Mouse (Mus musculus) forebrain, embryonic 15.5 days (tissue): ENCODE data around the gene Scfd2. TPM values are rescaled to one million over a fixed set of nuclear protein-coding genes. Genes with fewer than 3 reads are reported as not detected.

Experiments used
- ATAC-seq: fragments of 200-750 bp; cut with Nextera tagmentation; replicated peaks from 2 replicates; pipeline ENCODE4 v1.8.0; 2017; ENCODE audit warnings: mild to moderate bottlenecking, moderate TSS enrichment, moderate library complexity
- H3K27ac ChIP-seq: fragments of 300-500 bp; sonication (generic); replicated peaks from 2 replicates; pipeline ENCODE4 v1.5.1; 2015; ENCODE audit warnings: mild to moderate bottlenecking, inconsistent platforms
- H3K27me3 ChIP-seq: fragments of 300-500 bp; sonication (generic); 2 replicates; pipeline ENCODE4 v1.6.1; 2015; ENCODE audit warnings: inconsistent platforms
- H3K36me3 ChIP-seq: fragments of 300-500 bp; sonication (generic); 2 replicates; pipeline ENCODE4 v1.6.1; 2015; ENCODE audit warnings: mild to moderate bottlenecking, inconsistent platforms
- H3K4me1 ChIP-seq: fragments of 300-500 bp; sonication (generic); 2 replicates; pipeline ENCODE4 v1.6.1; 2015; ENCODE audit warnings: inconsistent platforms
- H3K4me2 ChIP-seq: fragments of 300-500 bp; sonication (generic); replicated peaks from 2 replicates; pipeline ENCODE4 v1.6.1; 2015; ENCODE audit warnings: mild to moderate bottlenecking, inconsistent platforms
- H3K4me3 ChIP-seq: fragments of 300-500 bp; sonication (generic); 2 replicates; pipeline ENCODE4 v1.5.1; 2015; ENCODE audit warnings: mild to moderate bottlenecking, inconsistent platforms
- H3K9ac ChIP-seq: fragments of 300-500 bp; sonication (generic); replicated peaks from 2 replicates; pipeline ENCODE4 v1.6.1; 2015; ENCODE audit warnings: mild to moderate bottlenecking, inconsistent platforms
- H3K9me3 ChIP-seq: fragments of 300-500 bp; sonication (generic); 2 replicates; pipeline ENCODE4 v1.6.1; 2016; ENCODE audit warnings: inconsistent platforms
- WGBS: fragments of 180-500 bp; shearing (Covaris S2); methylation state at CpG from one replicate; pipeline ENCODE4 v1.1.7; 2015; ENCODE audit warnings: mixed read lengths; 5-methylcytosine and 5-hydroxymethylcytosine counted together
- polyA plus RNA-seq: library from polyadenylated mRNA; unstranded; fragments of >200 nt; fragmentation: Nextera tagmentation; extraction: Ambion mirVana; gene quantifications from 2 replicates; pipeline ENCODE4 v1.2.1, GENCODE M21; 2015

Scfd2 gene
- polyA plus RNA-seq, 1 experiment from 2014 or later = 24.7 TPM

DNA sequence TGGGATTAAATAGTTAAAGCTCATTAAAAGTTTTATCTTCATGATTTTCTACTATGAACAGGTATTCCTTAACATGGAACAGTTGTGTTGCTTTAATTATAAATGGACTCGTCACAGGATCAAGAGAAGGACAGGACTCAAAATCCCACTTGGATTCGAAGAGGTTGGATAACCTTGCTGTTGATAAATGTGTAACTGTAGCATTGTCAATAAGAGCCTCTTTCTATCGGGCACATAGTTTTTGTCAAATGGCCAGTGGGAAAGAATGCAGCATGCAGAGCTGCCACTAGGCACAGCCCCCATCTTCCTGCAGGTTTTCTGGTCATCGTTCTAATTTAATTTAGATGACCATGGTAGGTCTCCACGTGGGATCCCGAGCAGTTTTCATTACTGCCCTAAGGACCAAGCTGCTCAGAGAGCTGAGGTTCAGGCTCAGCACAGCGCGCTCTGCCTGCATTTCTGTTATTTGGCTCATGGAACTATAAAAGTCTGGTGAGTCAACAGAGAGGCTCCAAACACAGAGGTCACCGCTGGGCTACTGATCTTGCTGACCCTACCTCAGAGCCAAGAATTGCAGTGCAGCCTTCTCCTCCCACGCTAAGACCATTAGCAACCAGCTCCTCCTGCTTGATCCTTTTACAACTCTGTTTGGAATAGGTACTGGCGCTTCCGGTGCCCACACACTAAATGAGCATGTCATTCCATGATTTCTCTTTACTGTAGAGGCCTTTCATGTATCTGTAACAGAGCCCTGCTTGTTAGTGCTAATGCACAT, 215.9 kb downstream of the Scfd2 start:
- Histone ChIP-seq H3K36me3 (no peaks in the 10 kb centered on the region), H3K4me1 (no peaks in the 10 kb centered on the region), H3K4me2 (no peak overlapping the region), H3K9ac (no peak overlapping the region), H3K27me3 (no peaks in the 10 kb centered on the region), H3K27ac (no peak overlapping the region), H3K4me3 (no peak overlapping the region), H3K9me3 (no peaks in the 10 kb centered on the region)
- WGBS = 73% methylated on average over 12 of the region's 12 CpGs
- no peak for ATAC-seq

DNA sequence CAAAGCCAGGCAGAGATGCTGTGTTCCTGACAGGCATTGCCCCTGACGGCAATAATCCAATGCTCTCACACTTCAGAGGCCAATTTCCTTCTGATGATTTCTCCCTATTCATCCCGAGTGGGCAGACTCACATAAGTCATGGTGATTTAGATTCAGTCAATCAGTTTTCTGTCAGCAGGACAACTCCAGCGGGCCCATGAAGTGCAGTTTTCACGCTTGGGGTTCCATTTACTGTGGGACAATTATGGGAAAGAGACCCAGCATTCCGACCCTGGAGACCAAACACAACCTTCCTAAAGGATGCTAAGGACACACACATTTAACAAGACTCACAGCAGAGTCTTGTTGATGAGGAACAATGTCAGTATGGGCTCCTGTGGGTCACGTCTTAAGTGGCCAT, 217.1 kb downstream of the Scfd2 start:
- Histone ChIP-seq H3K36me3 (no peaks in the 10 kb centered on the region), H3K27ac (no peak overlapping the region), H3K4me2 (no peak overlapping the region), H3K9ac (no peak overlapping the region), H3K4me3 (no peak overlapping the region), H3K4me1 (no peaks in the 10 kb centered on the region), H3K27me3 (no peaks in the 10 kb centered on the region), H3K9me3 (no peaks in the 10 kb centered on the region)
- WGBS = 62% methylated on average over 6 of the region's 6 CpGs
- ATAC-seq = no peak

DNA sequence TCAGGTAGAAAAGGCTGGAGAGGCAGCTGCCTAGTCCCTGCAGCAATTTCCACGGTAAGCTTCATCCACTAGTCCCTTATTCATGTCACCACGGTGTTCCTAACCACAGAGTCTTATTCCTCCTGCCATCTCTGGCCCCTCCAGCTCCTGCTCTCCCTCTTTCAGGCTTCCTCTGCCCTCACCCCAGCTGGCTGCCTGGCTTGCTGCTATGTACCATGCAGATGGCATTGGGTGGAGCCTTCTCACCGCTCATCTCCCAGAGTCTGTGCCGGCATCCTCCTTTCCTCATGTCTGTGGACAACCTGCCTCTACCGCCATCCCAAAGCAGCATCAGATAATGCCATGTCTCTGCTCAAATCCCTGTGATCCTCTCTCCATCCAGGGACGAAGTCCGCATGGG, 218.0 kb downstream of the Scfd2 start:
- H3K9me3 ChIP-seq = no peaks in the 10 kb centered on the region
- 83% methylated on average over 7 of the region's 7 CpGs for WGBS
- no peak for ATAC-seq

DNA sequence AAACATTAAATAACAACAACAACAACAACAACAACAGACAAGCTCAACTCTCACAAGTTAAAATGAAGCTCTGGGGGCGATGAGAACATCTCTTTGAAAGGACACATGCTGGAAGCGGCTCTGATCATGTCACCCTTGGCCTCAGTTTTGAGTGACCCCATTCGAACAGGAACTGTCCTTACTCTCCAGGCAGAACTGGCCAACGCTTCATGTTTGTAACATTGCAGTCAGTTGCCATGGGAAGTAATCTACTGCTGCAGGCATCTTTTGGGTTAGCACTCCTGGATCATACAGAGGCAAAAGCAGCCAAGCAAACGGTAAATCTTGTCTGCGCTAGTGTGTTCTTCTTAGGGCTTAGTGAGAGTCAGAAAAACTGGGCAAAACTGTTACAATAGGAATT, 219.7 kb downstream of the Scfd2 start:
- Histone ChIP-seq H3K4me3 (no peak overlapping the region), H3K9me3 (no peaks in the 10 kb centered on the region), H3K4me1 (no peaks in the 10 kb centered on the region), H3K27me3 (no peaks in the 10 kb centered on the region), H3K4me2 (no peak overlapping the region), H3K27ac (no peak overlapping the region), H3K9ac (no peak overlapping the region), H3K36me3 (no peaks in the 10 kb centered on the region)
- WGBS = 53% methylated on average over 6 of the region's 6 CpGs
- ATAC-seq = no peak

More for the DNA sequence above, 218.0 kb downstream of the Scfd2 start:
- no peak overlapping the region for H3K9ac ChIP-seq
- no peak overlapping the region for H3K4me2 ChIP-seq
- H3K4me1 ChIP-seq = no peaks in the 10 kb centered on the region
- no peaks in the 10 kb centered on the region for H3K36me3 ChIP-seq
- no peak overlapping the region for H3K27ac ChIP-seq
- no peak overlapping the region for H3K4me3 ChIP-seq
- H3K27me3 ChIP-seq = no peaks in the 10 kb centered on the region

DNA sequence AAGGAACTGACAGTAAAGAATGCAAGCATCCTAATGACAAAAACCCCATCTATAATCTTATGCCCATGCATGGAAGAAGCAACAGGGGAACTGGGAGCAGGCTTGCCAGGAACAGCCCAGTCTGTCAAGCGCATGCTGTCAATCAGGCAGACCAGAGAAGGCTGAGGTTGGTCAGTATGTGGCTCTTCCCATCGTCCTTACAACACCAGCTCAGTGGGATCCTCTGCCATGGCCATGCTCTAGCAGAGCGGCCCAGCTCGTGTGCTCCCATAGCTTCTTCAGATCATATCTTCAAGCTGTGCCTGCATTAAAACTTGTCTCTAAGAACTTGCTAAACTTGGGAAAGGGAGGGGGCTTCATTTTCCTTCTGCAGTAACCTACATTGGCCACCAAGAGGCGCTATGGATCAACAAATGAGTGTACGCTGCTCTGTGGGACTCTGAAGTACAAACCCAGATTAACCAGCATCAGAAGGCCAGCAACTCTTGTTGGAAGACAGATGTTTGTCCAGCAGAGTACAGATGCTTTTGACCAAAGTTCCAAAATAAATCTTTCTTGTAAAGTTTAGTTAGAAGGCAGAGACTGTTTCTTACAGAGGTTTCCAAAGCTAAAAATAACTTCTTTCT, 220.2 kb downstream of the Scfd2 start:
- H3K4me3 ChIP-seq = no peak overlapping the region
- H3K27me3 ChIP-seq = no peaks in the 10 kb centered on the region
- no peak overlapping the region for H3K4me2 ChIP-seq
- H3K4me1 ChIP-seq = no peaks in the 10 kb centered on the region
- no peaks in the 10 kb centered on the region for H3K9me3 ChIP-seq
- ATAC-seq = peak; percentile 48; the same call in 1 of the 2 replicates
- no peaks in the 10 kb centered on the region for H3K36me3 ChIP-seq
- H3K9ac ChIP-seq = no peak overlapping the region
- WGBS = 31% methylated on average over 6 of the region's 6 CpGs
- no peak overlapping the region for H3K27ac ChIP-seq

DNA sequence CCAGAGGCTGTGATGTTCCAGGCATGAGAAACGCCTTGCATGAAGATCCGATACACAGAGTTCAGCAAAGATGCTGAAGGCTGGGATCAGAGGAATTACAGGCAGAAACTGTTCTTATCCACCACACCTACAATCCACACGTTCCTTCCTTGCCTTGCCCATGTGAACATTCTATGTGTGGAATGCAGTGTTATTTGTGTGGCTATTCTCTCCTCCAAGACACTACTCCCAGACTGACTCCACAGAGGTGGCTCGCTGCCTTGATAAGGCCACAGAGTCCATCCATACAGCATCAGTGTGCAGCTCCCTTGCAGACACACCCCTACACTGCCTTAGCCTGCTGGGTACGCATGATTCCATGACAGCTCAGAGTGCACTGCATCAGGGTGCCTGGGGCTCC, 221.5 kb downstream of the Scfd2 start:
- H3K4me3 ChIP-seq = no peak overlapping the region
- no peak overlapping the region for H3K9ac ChIP-seq
- H3K4me1 ChIP-seq = no peaks in the 10 kb centered on the region
- WGBS = 90% methylated on average over 5 of the region's 5 CpGs
- H3K4me2 ChIP-seq = no peak overlapping the region
- no peaks in the 10 kb centered on the region for H3K36me3 ChIP-seq
- ATAC-seq = no peak
- no peak overlapping the region for H3K27ac ChIP-seq
- no peaks in the 10 kb centered on the region for H3K27me3 ChIP-seq
- no peaks in the 10 kb centered on the region for H3K9me3 ChIP-seq

DNA sequence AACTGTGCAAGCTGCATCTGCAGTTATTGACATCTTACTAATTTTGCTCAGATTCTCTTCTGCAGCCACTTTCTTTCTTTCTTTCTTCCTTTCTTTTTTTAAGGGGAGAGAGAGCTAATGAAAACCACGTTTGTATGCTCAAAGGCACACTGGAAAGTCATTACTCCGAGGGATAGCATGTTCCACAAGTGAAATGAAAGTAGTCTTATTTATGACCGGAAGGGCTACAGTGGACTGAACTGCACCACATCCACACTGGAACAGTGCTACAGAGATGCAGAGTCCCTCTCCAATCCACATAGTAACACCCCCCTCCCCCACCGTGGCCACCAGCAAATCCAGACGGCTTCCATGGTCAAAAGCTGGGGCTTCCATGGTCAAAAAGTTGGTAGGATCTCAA, 224.3 kb downstream of the Scfd2 start:
- Histone ChIP-seq H3K4me3 (no peak overlapping the region), H3K36me3 (no peaks in the 10 kb centered on the region), H3K27me3 (no peaks in the 10 kb centered on the region), H3K9ac (no peak overlapping the region), H3K27ac (no peak overlapping the region), H3K9me3 (no peaks in the 10 kb centered on the region), H3K4me2 (no peak overlapping the region), H3K4me1 (no peaks in the 10 kb centered on the region)
- no peak for ATAC-seq
- 84% methylated on average over 5 of the region's 5 CpGs for WGBS

DNA sequence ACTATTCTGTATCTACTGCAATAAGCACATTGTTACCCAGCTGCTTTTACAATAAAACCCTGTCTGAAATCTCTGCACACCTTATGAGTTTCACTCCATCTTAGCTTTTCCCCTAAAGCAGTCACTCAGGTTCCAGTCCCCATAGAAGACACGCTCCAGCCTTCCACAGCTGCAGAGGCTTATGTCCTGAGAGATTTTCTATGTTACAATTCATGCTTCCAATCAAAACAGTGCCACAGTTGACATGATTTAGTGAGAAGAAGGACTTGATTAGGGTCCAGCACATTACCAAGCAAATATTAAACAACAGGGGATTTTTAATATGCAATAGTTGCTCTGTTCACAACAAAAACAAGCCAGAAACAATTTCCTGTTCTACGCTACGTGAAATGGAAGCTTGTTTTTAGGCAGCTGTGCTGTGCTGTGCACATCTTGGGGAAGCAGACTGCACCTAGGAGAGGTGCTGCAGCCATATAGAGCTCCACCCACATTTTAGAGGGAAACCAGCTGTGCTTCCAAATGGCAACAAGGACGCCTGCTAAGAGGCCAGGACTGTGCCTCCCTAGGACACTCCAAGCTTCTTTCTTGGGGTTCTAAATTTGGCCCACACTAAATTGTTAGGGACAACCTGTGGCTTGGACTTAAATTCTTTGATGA, 225.9 kb downstream of the Scfd2 start:
- ATAC-seq = no peak
- no peak overlapping the region for H3K27ac ChIP-seq
- WGBS = 64% methylated on average over 4 of the region's 4 CpGs
- H3K4me3 ChIP-seq = no peak overlapping the region
- no peak overlapping the region for H3K4me2 ChIP-seq
- H3K36me3 ChIP-seq = no peaks in the 10 kb centered on the region
- H3K9me3 ChIP-seq = no peaks in the 10 kb centered on the region
- no peaks in the 10 kb centered on the region for H3K27me3 ChIP-seq
- no peaks in the 10 kb centered on the region for H3K4me1 ChIP-seq
- H3K9ac ChIP-seq = no peak overlapping the region

DNA sequence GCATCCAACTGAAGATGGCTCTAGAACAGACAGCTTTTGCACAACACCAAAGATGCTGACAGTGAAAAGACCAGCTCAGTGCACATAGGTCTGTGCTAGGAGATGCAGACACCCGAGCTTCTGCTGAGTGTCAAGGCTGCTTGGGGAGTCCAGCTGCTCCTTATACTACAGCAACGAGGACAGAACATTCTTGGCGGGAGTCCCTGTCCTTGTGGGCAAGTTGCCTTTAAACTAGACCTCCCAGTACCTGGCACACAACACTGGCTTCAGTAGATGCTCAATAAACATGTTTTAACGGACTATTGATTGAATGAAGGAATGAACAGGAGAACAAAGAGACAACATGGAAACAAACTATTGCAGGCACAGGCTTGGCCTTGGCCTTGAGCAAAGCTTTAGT, 226.8 kb downstream of the Scfd2 start:
- no peak overlapping the region for H3K4me2 ChIP-seq
- no peak overlapping the region for H3K4me3 ChIP-seq
- H3K9me3 ChIP-seq = no peaks in the 10 kb centered on the region
- H3K27me3 ChIP-seq = no peaks in the 10 kb centered on the region
- H3K27ac ChIP-seq = no peak overlapping the region
- H3K4me1 ChIP-seq = no peaks in the 10 kb centered on the region
- ATAC-seq = no peak
- H3K9ac ChIP-seq = no peak overlapping the region
- H3K36me3 ChIP-seq = no peaks in the 10 kb centered on the region
- 56% methylated on average over 4 of the region's 4 CpGs for whole genome bisulfite sequencing

DNA sequence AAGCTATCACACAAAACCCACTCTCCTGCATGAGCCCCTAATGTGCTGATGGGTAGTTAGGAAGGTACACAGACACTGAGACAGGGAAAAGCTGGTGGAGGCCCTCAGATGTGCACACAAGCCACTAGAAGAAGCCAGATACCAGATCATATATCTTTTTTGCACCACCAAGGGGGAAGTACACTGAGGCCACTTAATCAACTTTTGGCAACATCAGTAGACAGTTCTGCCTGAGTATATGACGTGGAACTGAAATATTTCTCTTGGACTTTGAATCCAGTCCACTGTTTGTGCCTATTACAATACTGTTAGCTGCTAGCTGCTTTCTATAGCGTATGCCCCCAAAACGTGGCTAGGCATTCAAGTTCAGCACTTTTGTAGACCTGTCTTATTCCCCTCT, 229.2 kb downstream of the Scfd2 start:
- ATAC-seq = no peak
- WGBS = 81% methylated on average over 3 of the region's 3 CpGs
- H3K4me3 ChIP-seq = no peak overlapping the region
- no peak overlapping the region for H3K4me2 ChIP-seq
- H3K27me3 ChIP-seq = no peaks in the 10 kb centered on the region
- no peaks in the 10 kb centered on the region for H3K4me1 ChIP-seq
- no peaks in the 10 kb centered on the region for H3K9me3 ChIP-seq
- H3K9ac ChIP-seq = no peak overlapping the region
- no peak overlapping the region for H3K27ac ChIP-seq
- H3K36me3 ChIP-seq = no peaks in the 10 kb centered on the region

DNA sequence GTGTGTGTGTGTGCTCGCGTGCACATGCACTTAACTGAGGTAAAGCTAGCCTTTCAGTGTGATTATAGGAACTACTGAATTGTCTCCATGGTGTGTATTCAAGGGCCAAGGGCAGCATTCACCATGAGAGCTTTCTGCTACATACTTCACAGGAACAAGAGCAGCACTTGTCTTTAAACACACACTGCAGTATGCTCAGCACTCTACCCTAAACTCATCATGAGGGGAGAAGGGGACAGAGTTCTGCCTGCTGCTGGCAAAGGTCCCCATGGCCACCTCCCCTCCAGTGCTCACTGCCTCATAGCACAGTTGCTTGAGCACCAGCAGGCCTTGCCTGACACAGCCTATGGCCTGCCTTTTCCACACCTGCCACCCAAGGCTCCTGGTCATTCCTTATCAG, 230.1 kb downstream of the Scfd2 start:
- no peak for ATAC-seq
- no peaks in the 10 kb centered on the region for H3K36me3 ChIP-seq

DNA sequence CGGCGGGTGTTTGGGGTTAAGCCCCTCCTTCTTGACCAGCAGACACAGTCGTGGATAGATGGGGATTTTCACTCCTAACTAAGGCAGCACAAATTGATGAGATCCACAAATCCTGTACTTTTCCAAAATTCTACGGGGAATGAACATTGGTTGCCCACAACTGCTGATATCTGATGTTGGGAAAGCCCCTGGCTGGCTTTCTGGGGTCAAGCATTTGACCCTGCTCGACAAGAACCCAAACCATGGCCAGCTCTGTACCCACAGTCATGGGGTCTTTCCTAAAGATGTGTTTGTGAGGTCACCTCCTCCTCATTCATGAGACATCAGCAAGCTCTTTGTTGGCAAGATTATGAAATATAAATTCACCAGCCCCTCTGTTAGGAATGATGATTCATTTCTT, 230.6 kb downstream of the Scfd2 start:
- ATAC-seq = no peak
- no peaks in the 10 kb centered on the region for H3K4me1 ChIP-seq
- no peaks in the 10 kb centered on the region for H3K9me3 ChIP-seq
- H3K36me3 ChIP-seq = no peaks in the 10 kb centered on the region
- H3K27ac ChIP-seq = no peak overlapping the region
- H3K27me3 ChIP-seq = no peaks in the 10 kb centered on the region
- no peak overlapping the region for H3K9ac ChIP-seq
- WGBS = 68% methylated on average over 5 of the region's 5 CpGs
- no peak overlapping the region for H3K4me2 ChIP-seq
- H3K4me3 ChIP-seq = no peak overlapping the region

More for the DNA sequence above, 230.1 kb downstream of the Scfd2 start:
- Histone ChIP-seq H3K9ac (no peak overlapping the region), H3K27me3 (no peaks in the 10 kb centered on the region), H3K4me3 (no peak overlapping the region), H3K4me2 (no peak overlapping the region), H3K9me3 (no peaks in the 10 kb centered on the region), H3K4me1 (no peaks in the 10 kb centered on the region), H3K27ac (no peak overlapping the region)
- WGBS = 95% methylated on average over 2 of the region's 2 CpGs
